Mouse (Mus musculus): Measurements from ENCODE around the gene 4933415A04Rik.

GRCm38 (mm10) chr11:43633165-43633564 is 46.3 kb downstream of the 4933415A04Rik start:
- TF ChIP-seq CTCF (IDR thresholded peaks at IDR 0.05; ENCODE audit: borderline replicate concordance, insufficient read depth, low read length) (no peak), POLR2A (IDR thresholded peaks at IDR 0.05; ENCODE audit: low read depth, low read length) (no peak)

All from embryonic fibroblast, embryonic 13.5 days (primary cell).